Mouse (Mus musculus): ENCODE results near the gene Tmem28.

- TF ChIP-seq CTCF (IDR thresholded peaks at IDR 0.05; ENCODE audit: borderline replicate concordance, insufficient read depth, low read depth, low read length) (no peak), POLR2A (IDR thresholded peaks at IDR 0.05; ENCODE audit: borderline replicate concordance, insufficient read depth, low read length) (no peak)
Observed at GRCm38 (mm10) chrX:99883396-99883795, 62.6 kb downstream of the Tmem28 start.

Measured in cerebellum, adult 2 months (tissue).